Mouse (Mus musculus): ENCODE data around the gene Nav2.

Gene Nav2

GRCm38 (mm10) chr7:49456148-49456547, 547.6 kb downstream of the Nav2 start:
- in situ Hi-C loops (cut with MboI; ENCODE audit: low sequenced_read_pairs): no loop called here

- in situ Hi-C loops (cut with MboI; ENCODE audit: low sequenced_read_pairs): no loop called here
Measured at GRCm38 (mm10) chr7:49457398-49457797, 548.9 kb downstream of the Nav2 start.

- in situ Hi-C loops (cut with MboI; ENCODE audit: low sequenced_read_pairs): no loop called here
Measured at GRCm38 (mm10) chr7:49457890-49458289, 549.4 kb downstream of the Nav2 start.

GRCm38 (mm10) chr7:49462328-49462811, 553.9 kb downstream of the Nav2 start:
- in situ Hi-C loops (cut with MboI; ENCODE audit: low sequenced_read_pairs): no loop called here

- in situ Hi-C loops (cut with MboI; ENCODE audit: low sequenced_read_pairs): no loop called here
Measured at GRCm38 (mm10) chr7:49467861-49468260, 559.3 kb downstream of the Nav2 start.

GRCm38 (mm10) chr7:49468492-49469205, 560.1 kb downstream of the Nav2 start:
- in situ Hi-C loops (cut with MboI; ENCODE audit: low sequenced_read_pairs): no loop called here

- in situ Hi-C loops (cut with MboI; ENCODE audit: low sequenced_read_pairs): no loop called here
Measured at GRCm38 (mm10) chr7:49471278-49471677, 562.8 kb downstream of the Nav2 start.

GRCm38 (mm10) chr7:49475282-49475681, 566.8 kb downstream of the Nav2 start:
- in situ Hi-C loops (cut with MboI; ENCODE audit: low sequenced_read_pairs): no loop called here

- in situ Hi-C loops (cut with MboI; ENCODE audit: low sequenced_read_pairs): no loop called here
Measured at GRCm38 (mm10) chr7:49476163-49476562, 567.6 kb downstream of the Nav2 start.

- in situ Hi-C loops (cut with MboI; ENCODE audit: low sequenced_read_pairs): no loop called here
Measured at GRCm38 (mm10) chr7:49476666-49477065, 568.1 kb downstream of the Nav2 start.

- in situ Hi-C loops (cut with MboI; ENCODE audit: low sequenced_read_pairs): no loop called here
Measured at GRCm38 (mm10) chr7:49477076-49477975, 568.8 kb downstream of the Nav2 start.

GRCm38 (mm10) chr7:49477976-49478349, 569.4 kb downstream of the Nav2 start:
- in situ Hi-C loops (cut with MboI; ENCODE audit: low sequenced_read_pairs): no loop called here

GRCm38 (mm10) chr7:49478886-49479285, 570.4 kb downstream of the Nav2 start:
- in situ Hi-C loops (cut with MboI; ENCODE audit: low sequenced_read_pairs): no loop called here

- in situ Hi-C loops (cut with MboI; ENCODE audit: low sequenced_read_pairs): no loop called here
Measured at GRCm38 (mm10) chr7:49480962-49481361, 572.4 kb downstream of the Nav2 start.

- in situ Hi-C loops (cut with MboI; ENCODE audit: low sequenced_read_pairs): no loop called here
Measured at GRCm38 (mm10) chr7:49484036-49484744, 575.7 kb downstream of the Nav2 start.

- in situ Hi-C loops (cut with MboI; ENCODE audit: low sequenced_read_pairs): no loop called here
Measured at GRCm38 (mm10) chr7:49485292-49485847, 576.9 kb downstream of the Nav2 start.

- in situ Hi-C loops (cut with MboI; ENCODE audit: low sequenced_read_pairs): no loop called here
Measured at GRCm38 (mm10) chr7:49487347-49487746, 578.8 kb downstream of the Nav2 start.

- in situ Hi-C loops (cut with MboI; ENCODE audit: low sequenced_read_pairs): no loop called here
Measured at GRCm38 (mm10) chr7:49488493-49489087, 580.1 kb downstream of the Nav2 start.

GRCm38 (mm10) chr7:49490814-49491213, 582.3 kb downstream of the Nav2 start:
- in situ Hi-C loops (cut with MboI; ENCODE audit: low sequenced_read_pairs): no loop called here

GRCm38 (mm10) chr7:49492622-49493021, 584.1 kb downstream of the Nav2 start:
- in situ Hi-C loops (cut with MboI; ENCODE audit: low sequenced_read_pairs): no loop called here

GRCm38 (mm10) chr7:49493210-49493609, 584.7 kb downstream of the Nav2 start:
- in situ Hi-C loops (cut with MboI; ENCODE audit: low sequenced_read_pairs): no loop called here

Measured in CH12F3 (cell line).